Mouse (Mus musculus): ENCODE results near the gene Tpp1. TPM values are rescaled to one million over a fixed set of nuclear protein-coding genes. Genes with fewer than 3 reads are reported as not detected.

Tpp1 gene
- polyA plus RNA-seq, 1 experiment from 2014 or later, result 40.3 TPM

GRCm38 (mm10) chr7:105777797-105778552 is 25.9 kb upstream of the Tpp1 start:
- peak; percentile 46 for ATAC-seq (ENCODE audit: low FRiP score, low read depth)
- Histone ChIP-seq H3K27me3 (replicated peaks) (no peaks in the 10 kb centered on the region), H3K9me3 (no peaks in the 10 kb centered on the region), H3K4me2 (replicated peaks) (peak overlapping the region; percentile 34), H3K4me3 (no peak overlapping the region), H3K9ac (0 out of 2 replicates have a peak overlapping the region, but pooled peaks have one; percentile 18), H3K4me1 (peaks cover 37% of the 10 kb centered on the region), H3K36me3 (peaks cover 74% of the 10 kb centered on the region), H3K27ac (peak overlapping the region; percentile 4; the same call in 1 of the 2 replicates)
- WGBS, result 56% methylated on average over 13 of the region's 13 CpGs

GRCm38 (mm10) chr7:105777316-105777715 is 25.3 kb upstream of the Tpp1 start:
- Histone ChIP-seq H3K27me3 (replicated peaks) (no peaks in the 10 kb centered on the region), H3K9ac (no peak overlapping the region), H3K4me2 (replicated peaks) (peak overlapping the region; percentile 34), H3K4me3 (no peak overlapping the region), H3K36me3 (peaks cover 74% of the 10 kb centered on the region), H3K4me1 (peaks cover 32% of the 10 kb centered on the region), H3K27ac (no peak overlapping the region), H3K9me3 (no peaks in the 10 kb centered on the region)
- no peak for ATAC-seq (ENCODE audit: low FRiP score, low read depth)
- WGBS, result 92% methylated on average over 1 of the region's 1 CpGs

DNA sequence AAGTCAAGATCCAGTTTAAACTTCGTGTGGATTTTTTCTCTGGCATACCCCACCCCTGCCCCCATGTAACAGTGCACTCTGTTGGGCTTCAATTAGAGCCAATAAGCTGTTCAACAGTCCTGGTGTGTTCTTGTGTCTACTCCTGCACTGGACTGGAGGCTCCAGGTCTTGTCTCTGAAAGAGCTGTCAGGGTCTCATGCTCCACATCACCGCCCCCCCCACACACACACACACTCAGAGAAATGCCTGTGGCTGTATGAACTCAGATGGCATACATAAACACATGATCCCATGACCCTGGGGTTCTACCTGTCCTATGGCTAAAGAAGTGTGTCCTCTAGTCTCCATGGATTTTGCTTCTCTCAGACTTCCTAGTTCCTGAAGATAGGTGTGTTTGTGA is 24.0 kb upstream of the Tpp1 start:
- no peak overlapping the region for H3K4me3 ChIP-seq
- H3K36me3 ChIP-seq, result peaks cover 74% of the 10 kb centered on the region
- H3K4me1 ChIP-seq, result peaks cover 36% of the 10 kb centered on the region
- no peak for ATAC-seq (ENCODE audit: low FRiP score, low read depth)
- H3K4me2 ChIP-seq (replicated peaks), result no peak overlapping the region
- no peak overlapping the region for H3K27ac ChIP-seq
- H3K9ac ChIP-seq, result no peak overlapping the region
- 92% methylated on average over 2 of the region's 2 CpGs for WGBS
- H3K27me3 ChIP-seq (replicated peaks), result no peaks in the 10 kb centered on the region
- no peaks in the 10 kb centered on the region for H3K9me3 ChIP-seq

DNA sequence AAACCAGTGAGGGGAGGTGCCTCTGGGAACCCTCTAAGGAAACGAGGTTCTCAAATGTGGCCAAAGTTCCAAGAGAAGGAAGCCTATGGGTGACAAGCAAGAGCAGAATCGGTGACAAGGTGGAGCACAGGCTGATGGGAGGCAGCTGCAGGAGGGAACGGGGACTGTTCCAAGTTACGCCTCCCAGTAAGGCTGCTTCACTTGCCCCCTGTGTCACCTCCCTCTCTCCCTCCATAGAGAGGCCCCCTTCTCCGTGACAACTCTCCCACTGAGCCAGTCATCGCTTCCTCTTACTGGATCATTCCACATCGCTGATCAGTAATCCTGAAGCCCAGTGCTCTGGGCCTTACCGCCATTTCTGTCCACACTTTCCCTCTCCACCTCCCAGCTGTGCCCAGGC is 22.6 kb upstream of the Tpp1 start:
- ATAC-seq (ENCODE audit: low FRiP score, low read depth), result no peak
- Histone ChIP-seq H3K36me3 (peaks cover 74% of the 10 kb centered on the region), H3K9ac (no peak overlapping the region), H3K4me2 (replicated peaks) (no peak overlapping the region), H3K4me1 (peaks cover 41% of the 10 kb centered on the region), H3K27me3 (replicated peaks) (no peaks in the 10 kb centered on the region), H3K9me3 (no peaks in the 10 kb centered on the region), H3K27ac (no peak overlapping the region), H3K4me3 (no peak overlapping the region)
- 43% methylated on average over 8 of the region's 8 CpGs for WGBS

DNA sequence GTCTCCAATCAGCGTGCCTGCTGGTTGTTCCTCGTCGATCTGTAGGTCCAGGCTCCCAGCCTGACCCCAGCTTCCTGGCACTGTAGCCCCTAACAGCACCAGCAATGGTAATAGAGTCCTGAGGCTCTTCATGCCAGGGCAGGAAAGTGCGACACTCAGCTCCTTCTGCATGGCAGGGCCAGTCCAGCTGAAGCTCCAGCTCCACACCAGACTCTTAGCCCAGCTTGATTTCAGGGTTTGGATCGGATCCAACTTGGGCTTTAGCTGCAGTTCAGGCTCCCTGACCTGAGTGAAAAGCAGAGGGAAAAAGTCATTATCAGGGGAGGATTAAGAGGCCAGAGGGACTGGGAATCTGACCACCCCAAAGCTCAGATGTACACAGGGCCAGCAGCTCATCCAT is 21.0 kb upstream of the Tpp1 start:
- no peak for ATAC-seq (ENCODE audit: low FRiP score, low read depth)
- 94% methylated on average over 5 of the region's 5 CpGs for WGBS
- H3K27me3 ChIP-seq (replicated peaks), result no peaks in the 10 kb centered on the region
- no peak overlapping the region for H3K4me2 ChIP-seq (replicated peaks)
- H3K4me3 ChIP-seq, result no peak overlapping the region
- peaks cover 34% of the 10 kb centered on the region for H3K4me1 ChIP-seq
- no peak overlapping the region for H3K27ac ChIP-seq
- no peaks in the 10 kb centered on the region for H3K9me3 ChIP-seq
- no peak overlapping the region for H3K9ac ChIP-seq
- H3K36me3 ChIP-seq, result peaks cover 63% of the 10 kb centered on the region

DNA sequence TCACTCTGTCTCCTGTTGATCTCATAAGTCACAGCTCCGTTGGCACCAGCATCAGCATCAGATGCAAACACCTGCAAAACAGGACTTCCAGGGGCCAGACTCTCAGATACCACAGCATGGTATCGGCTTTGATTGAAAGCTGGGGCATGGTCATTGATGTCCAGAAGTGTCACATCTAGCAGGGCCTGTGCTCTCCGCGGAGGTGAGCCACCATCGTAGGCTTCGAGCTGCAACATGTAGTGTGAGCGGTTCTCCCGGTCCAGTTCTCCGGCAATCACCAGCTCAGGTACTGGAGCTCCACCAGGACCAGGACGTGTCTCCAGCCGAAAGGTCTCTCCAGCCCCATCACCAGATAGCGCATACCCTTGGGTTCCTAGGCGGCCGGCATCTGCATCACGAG is 20.3 kb upstream of the Tpp1 start:
- Histone ChIP-seq H3K9ac (no peak overlapping the region), H3K4me3 (no peak overlapping the region), H3K36me3 (peaks cover 65% of the 10 kb centered on the region), H3K27ac (no peak overlapping the region), H3K27me3 (replicated peaks) (no peaks in the 10 kb centered on the region), H3K4me1 (peaks cover 36% of the 10 kb centered on the region), H3K4me2 (replicated peaks) (no peak overlapping the region), H3K9me3 (no peaks in the 10 kb centered on the region)
- 94% methylated on average over 15 of the region's 15 CpGs for WGBS
- ATAC-seq (ENCODE audit: low FRiP score, low read depth), result no peak

GRCm38 (mm10) chr7:105769959-105770358 is 17.9 kb upstream of the Tpp1 start:
- Histone ChIP-seq H3K4me1 (peaks cover 29% of the 10 kb centered on the region), H3K9ac (no peak overlapping the region), H3K27me3 (replicated peaks) (peaks cover 3% of the 10 kb centered on the region; the same call in 1 of the 2 replicates), H3K27ac (no peak overlapping the region), H3K36me3 (peaks cover 66% of the 10 kb centered on the region), H3K9me3 (no peaks in the 10 kb centered on the region), H3K4me2 (replicated peaks) (no peak overlapping the region), H3K4me3 (no peak overlapping the region)
- ATAC-seq (ENCODE audit: low FRiP score, low read depth), result no peak
- WGBS, result 88% methylated on average over 3 of the region's 3 CpGs

- Histone ChIP-seq H3K9ac (no peak overlapping the region), H3K27ac (no peak overlapping the region), H3K36me3 (peaks cover 74% of the 10 kb centered on the region), H3K27me3 (replicated peaks) (peaks cover 23% of the 10 kb centered on the region), H3K4me2 (replicated peaks) (peak overlapping the region; percentile 31), H3K4me1 (peaks cover 26% of the 10 kb centered on the region), H3K4me3 (no peak overlapping the region), H3K9me3 (no peaks in the 10 kb centered on the region)
- ATAC-seq (ENCODE audit: low FRiP score, low read depth), result no peak
- WGBS, result 16% methylated on average over 6 of the region's 6 CpGs
Observed at GRCm38 (mm10) chr7:105767729-105768165, 15.7 kb upstream of the Tpp1 start.

- Histone ChIP-seq H3K4me3 (no peak overlapping the region), H3K9ac (no peak overlapping the region), H3K9me3 (no peaks in the 10 kb centered on the region), H3K27me3 (replicated peaks) (peaks cover 28% of the 10 kb centered on the region), H3K4me1 (peaks cover 18% of the 10 kb centered on the region), H3K27ac (no peak overlapping the region), H3K36me3 (peaks cover 63% of the 10 kb centered on the region), H3K4me2 (replicated peaks) (no peak overlapping the region)
- WGBS, result 89% methylated on average over 11 of the region's 11 CpGs
- no peak for ATAC-seq (ENCODE audit: low FRiP score, low read depth)
Observed at GRCm38 (mm10) chr7:105764331-105764730, 12.3 kb upstream of the Tpp1 start.

DNA sequence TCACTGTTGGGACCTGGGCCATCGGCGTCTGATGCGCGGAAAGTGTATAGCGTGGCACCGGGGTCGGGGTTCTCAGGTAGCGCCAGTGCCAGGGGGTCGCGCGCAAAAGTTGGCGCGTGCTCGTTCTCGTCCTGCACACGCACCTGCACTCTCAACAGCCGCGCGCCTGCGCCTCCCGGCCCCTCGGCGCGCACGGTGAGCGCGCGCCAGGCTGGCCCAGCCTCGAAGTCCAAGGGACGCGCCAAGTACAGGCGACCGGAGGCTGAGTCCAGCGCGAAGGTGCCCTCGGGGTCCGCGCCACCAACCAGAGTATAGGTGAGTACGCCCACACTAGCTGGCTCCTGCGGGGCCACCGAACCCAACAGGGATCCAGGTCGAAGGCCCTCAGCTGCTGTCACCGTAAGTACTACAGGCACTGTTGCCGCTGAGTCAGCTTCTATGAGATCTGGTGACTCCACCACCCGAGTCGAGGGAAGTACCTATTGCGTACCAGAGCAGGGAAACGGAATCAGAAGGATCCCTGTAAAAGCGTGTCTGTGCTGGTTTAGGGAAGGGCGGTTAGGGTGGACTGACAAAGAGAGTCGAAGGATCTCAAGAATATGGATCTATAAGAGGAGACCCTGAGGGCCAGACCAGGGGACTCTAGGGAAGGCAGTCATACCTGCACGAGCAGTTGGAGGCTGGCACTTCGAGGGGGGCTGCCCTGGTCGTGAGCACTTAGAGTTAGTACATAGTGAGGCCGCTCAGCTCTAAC is 10.7 kb upstream of the Tpp1 start:
- Histone ChIP-seq H3K9ac (no peak overlapping the region), H3K4me2 (replicated peaks) (peak overlapping the region; percentile 16; the same call in 1 of the 2 replicates), H3K4me3 (no peak overlapping the region; the same call in 1 of the 2 replicates), H3K27ac (no peak overlapping the region), H3K4me1 (peaks cover 5% of the 10 kb centered on the region; the same call in 1 of the 2 replicates), H3K27me3 (replicated peaks) (peaks cover 28% of the 10 kb centered on the region), H3K9me3 (no peaks in the 10 kb centered on the region), H3K36me3 (peaks cover 79% of the 10 kb centered on the region)
- 22% methylated on average over 55 of the region's 55 CpGs for WGBS
- ATAC-seq (ENCODE audit: low FRiP score, low read depth), result no peak; the same call in 1 of the 2 replicates

DNA sequence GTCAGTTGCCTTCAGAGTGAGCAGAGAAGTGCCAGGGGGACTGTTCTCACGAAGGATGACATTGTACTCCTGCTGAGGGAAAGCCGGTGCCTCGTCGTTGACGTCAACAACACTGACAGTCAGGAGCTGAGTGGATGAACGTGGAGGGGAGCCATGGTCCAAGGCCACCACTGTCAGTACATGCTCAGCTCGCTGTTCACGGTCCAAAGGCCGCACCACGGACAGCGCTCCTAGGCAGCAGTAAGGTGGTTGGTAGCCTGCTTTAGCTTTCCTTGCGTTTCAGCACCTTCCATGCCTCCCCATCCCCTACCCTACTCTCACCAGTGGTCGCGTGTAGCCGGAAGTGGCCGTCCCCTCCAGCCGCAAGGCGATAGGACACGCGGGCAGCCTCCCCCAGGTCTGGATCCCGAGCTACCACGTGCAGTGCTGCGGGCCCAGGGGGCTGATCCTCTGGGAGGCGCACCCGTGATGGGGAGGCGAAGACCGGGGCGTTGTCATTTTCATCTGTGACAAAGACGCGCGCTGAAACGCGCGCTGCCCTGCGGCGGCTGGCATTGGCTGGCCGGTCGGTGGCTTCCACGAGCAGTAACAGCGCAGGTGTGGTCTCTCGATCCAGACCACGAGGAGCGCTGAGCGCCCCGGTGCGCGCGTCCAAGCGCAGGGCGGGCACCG is 9.9 kb upstream of the Tpp1 start:
- Histone ChIP-seq H3K9me3 (no peaks in the 10 kb centered on the region), H3K4me1 (no peaks in the 10 kb centered on the region; the same call in 1 of the 2 replicates), H3K27me3 (replicated peaks) (peaks cover 28% of the 10 kb centered on the region), H3K4me3 (no peak overlapping the region; the same call in 1 of the 2 replicates), H3K9ac (no peak overlapping the region), H3K4me2 (replicated peaks) (peak overlapping the region; percentile 16; the same call in 1 of the 2 replicates), H3K27ac (no peak overlapping the region; the same call in 1 of the 2 replicates), H3K36me3 (peaks cover 84% of the 10 kb centered on the region)
- WGBS, result 17% methylated on average over 51 of the region's 51 CpGs
- ATAC-seq (ENCODE audit: low FRiP score, low read depth), result no peak; the same call in 1 of the 2 replicates

DNA sequence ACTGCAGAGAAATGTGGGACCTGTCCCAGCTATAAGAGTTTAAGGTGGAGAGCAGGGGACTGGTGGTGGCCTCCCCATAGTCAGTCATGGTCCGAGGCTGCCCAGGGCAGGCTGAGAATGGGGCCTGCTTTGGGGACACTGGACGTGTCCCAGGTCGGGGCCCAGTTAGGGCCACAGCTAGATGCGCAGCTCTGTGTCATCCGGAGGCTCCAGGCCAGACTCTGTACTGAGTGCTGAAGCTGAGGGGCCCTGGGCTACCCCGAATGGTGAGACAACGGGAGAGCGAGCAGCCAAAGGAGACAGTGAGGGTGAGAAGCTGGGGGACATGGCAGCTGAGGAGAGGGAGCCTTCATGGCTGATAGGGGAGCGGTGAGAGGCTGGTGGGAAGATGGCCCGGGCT is 1.2 kb upstream of the Tpp1 start:
- ATAC-seq (ENCODE audit: low FRiP score, low read depth), result no peak
- H3K36me3 ChIP-seq, result peaks cover 70% of the 10 kb centered on the region
- no peak overlapping the region for H3K9ac ChIP-seq
- H3K4me1 ChIP-seq, result peaks cover 7% of the 10 kb centered on the region
- H3K27ac ChIP-seq, result no peak overlapping the region
- H3K4me3 ChIP-seq, result no peak overlapping the region
- no peaks in the 10 kb centered on the region for H3K9me3 ChIP-seq
- 94% methylated on average over 10 of the region's 10 CpGs for WGBS
- H3K27me3 ChIP-seq (replicated peaks), result no peaks in the 10 kb centered on the region
- H3K4me2 ChIP-seq (replicated peaks), result no peak overlapping the region
